Mouse (Mus musculus) brain, adult 2 months (tissue): Measurements from ENCODE around the gene Sprtn.

Experiments
- DNase-seq: peaks from one replicate; pipeline ENCODE4 v3.0.0; 2011; ENCODE audit warnings: low read depth, low spot score

Gene Sprtn

DNA sequence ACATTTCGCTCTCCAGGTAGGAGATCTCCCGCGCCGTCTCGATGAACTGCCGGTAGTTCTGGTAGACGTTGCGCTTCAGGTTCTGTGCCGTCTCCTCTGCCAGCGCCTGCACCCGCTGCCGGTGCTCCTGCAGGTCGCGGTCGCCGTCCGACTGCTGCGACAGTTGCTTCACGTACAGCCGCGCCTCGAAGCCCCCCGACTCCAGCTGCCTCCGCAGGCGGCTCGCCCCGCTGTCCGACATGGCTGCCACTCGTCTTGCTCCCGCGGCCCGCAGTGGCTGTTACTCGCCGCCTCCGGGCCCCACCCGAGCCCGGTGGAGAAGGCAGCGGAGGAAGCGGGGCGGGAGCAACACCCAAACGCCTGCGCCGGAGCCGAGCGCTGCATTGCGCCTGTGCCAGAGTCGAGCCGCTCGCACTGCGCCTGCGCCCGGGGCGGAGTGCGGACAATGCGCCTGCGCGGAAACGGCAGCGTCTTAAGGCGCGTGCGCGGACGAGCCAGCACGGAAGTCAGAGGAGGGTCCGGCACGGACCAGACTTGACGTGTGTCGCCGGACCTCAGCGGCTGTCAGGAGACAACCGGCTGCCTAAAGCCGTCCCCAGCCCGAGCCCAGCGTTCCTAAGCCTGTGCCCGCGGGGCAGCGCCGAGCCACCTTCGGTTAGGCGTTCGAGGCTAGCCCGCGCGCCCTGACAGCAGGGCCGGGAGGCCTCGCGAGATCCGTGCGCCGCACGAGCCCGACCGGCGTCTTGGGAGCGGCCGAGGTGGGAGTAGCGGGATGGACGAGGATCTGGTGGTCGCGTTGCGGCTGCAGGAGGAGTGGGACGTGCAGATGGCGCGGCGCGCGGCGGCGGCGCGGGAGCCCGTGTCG, at the start of gene Sprtn, which contains the start of gene Exoc8:
Gene Sprtn, plus strand, starts transcription at position 501 of the 865 bp plus-strand sequence.
Gene Exoc8, minus strand, starts transcription at position 320 of the 865 bp plus-strand sequence.
- DNase-seq, result peak; percentile 98

DNA sequence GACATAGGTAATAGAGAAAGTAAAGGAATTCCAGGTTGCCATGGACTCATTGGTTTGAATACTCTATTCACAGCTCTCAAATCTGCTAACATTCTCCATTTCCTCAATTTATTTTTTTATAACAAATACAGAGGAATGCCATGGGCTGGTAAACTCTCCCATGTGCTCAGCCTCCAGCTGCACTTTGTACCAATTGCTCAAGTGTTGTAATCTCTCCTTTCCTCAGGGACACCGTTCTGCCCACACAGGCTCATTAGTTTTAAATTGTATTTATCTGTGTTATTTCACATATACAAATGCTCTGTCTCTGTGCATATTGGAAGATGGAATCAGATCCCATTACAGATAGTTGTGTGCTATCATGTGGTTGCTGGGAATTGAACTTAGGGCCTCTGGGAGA, 44.2 kb upstream of the Sprtn start:
- DNase-seq, result no peak

DNA sequence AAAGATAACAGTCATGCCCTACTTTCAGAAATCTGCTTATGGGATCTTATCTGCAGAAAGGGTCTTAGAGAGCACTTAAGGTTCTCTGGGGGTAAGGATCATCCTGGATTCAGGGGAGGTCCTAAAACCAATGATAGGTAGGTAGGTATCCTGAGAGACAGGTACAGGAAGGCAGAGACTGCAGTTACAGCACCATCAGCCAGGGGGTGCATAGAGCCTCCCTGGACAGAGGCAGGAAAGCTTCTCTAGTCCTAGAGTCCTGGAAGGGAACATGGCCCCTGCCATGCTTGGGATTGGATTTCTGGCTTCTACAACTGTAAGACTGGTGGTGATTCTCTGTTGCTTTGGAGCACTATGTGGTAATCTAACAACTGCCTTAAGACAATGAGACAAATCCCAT, 38.2 kb upstream of the Sprtn start:
- DNase-seq, result peak; percentile 13

- peak; percentile 47 for DNase-seq
These were observed 37.5 kb upstream of the Sprtn start for GRCm38 (mm10) chr8:124860188-124860587.

- peak; percentile 94 for DNase-seq
These were observed 35.1 kb upstream of the Sprtn start, which contains the start of the genes Gnpat and 2810004N23Rik for GRCm38 (mm10) chr8:124862321-124863162. Gene Gnpat (plus strand): TSS chr8:124863033. Gene 2810004N23Rik (minus strand): TSS chr8:124863120.

DNA sequence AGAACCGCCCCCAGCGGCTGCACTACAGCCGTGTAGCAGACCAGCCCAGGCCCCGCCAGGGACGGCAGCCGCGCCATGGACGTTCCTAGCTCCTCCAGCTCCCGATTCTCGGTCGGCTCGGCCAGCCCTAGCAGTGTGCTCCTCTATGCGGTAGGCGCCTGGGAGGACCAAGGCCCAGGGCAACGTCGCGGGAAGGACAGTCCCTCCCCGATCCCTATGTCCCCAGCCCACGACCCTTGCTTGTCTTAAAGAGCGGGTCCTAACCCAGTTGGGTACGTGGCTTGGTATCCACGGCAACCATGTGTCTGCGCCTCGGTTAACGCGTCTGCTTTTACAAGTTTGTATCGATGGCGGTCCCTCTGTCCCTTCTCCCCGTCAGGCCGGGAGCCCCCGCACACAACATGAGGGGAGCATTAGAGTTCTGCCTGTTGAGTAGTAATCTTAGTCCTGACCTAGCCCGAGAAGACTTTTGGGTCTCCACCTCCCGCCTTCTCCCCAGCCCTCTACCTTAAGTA, 34.5 kb upstream of the Sprtn start:
- DNase-seq, result peak; percentile 51

- no peak for DNase-seq
These were observed 34.0 kb upstream of the Sprtn start for GRCm38 (mm10) chr8:124863729-124864128.

GRCm38 (mm10) chr8:124866669-124867068, 31.0 kb upstream of the Sprtn start:
- no peak for DNase-seq

DNA sequence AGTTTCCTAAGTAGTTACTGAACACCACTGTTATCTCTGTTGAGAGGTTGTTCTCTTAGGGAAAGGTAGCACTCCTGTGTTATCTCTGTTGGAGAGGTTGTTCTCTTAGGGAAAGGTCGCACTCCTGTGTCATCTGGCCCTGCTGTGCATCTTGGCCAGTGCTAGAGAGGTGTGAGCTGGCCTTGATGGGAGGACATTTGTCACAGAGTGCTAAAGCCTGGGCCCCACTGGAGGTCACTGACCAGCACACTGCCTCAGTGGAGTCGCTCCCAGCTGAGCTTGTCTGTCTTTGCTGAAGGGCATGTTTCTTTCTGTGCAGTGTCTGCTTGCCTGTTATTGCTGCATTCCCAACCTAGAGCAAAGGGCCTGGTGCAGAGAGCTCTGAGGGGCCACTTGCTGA, 30.6 kb upstream of the Sprtn start:
- DNase-seq, result no peak

DNA sequence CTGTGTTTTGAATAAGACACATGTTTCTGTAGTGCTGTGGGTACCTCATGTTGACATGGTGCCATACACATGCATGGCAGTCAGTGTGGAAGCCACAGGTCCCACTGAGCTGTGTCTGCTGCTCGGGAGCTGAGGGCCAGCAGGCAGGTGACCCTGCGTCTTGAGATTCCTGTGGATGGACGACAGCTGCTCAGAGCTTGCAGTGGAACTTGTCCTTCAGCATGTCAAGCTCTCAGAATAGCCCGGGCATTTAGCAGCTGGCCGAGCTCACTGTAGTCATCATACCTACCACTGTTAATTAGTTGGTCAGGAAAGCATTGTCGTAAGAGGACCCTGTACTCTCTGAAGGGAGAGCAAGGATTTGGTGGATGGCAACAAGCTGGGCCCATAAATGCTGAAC, 28.0 kb upstream of the Sprtn start:
- no peak for DNase-seq

DNA sequence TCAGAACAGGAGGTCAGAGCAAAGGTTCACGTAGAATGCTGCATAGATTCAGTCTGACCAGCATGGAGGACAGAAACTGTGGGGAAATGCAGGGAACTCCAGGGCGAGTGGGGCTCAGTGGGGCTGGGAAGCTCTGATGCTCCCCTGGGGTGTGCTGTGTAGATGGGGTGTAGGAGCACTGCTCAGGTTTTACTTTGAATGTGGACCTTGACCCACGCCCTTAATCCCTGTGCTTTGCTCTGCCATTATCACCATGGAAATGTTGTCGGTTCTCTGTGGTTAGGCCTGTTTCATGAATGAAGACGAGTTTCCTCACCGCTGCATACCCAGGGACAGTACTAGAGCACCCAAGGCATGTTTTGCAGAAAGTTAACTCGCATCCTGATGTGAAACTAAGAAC, 26.2 kb upstream of the Sprtn start:
- DNase-seq, result no peak

DNA sequence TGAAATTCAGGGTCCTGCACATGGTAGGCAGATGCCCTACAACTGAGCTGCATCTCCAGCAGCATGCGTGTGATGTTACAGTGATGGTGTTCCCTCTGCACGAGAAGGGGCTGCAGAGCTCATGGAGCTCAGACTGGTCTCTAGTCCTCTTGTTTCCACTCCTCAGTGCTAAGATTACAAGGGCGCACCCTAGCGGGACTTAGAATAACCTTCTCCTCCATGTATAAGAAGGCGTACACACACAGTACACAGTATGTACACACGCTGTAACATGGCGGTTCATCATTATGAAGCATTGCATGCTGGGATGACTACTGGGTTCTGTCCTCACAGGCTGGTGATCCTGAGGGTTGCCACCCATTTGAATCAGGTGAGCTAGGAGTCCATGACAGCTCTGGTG, 25.6 kb upstream of the Sprtn start:
- no peak for DNase-seq

GRCm38 (mm10) chr8:124872690-124873089, 25.0 kb upstream of the Sprtn start:
- no peak for DNase-seq

DNA sequence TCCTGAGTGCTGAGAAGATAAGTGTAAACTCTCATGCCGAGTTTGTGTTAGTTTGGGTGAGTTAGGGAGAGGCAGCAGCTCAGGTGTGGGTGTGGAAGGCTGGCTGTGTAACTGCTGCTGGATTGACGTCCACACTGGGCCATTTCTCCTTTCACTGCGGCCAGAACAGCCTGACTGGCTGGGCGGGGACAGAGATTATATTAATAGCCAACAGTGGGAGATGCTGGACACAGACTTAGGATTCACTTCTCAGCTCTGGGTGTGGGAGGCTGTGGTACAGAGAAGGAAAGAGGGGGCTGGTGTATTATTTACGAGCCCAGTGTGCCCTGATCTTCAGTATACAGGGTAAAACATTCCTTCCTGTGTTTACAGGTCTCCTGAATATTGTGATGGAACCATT, 19.5 kb upstream of the Sprtn start:
- DNase-seq, result peak; percentile 40

GRCm38 (mm10) chr8:124878946-124879526, 18.6 kb upstream of the Sprtn start:
- no peak for DNase-seq

DNA sequence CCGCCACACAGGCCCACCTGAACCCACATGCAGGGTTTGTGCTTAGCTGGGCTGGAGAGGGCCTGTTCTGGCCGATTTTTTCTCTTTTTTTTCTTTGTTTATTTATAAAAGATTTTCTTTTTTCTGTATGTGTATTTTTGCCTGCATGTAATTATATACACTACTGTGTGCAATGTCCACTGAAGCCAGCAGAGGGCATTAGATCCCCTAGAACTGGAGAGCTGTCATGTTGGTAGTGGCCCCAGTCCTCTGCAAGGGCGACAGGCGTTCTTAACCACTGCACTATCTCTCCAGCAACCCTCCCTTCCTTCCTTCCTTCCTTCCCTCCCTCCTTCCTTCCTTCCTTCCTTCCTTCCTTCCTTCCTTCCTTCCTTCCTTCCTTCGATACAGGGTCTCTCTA, 9.3 kb upstream of the Sprtn start:
- DNase-seq, result no peak

GRCm38 (mm10) chr8:124892596-124892995, 5.1 kb upstream of the Sprtn start:
- no peak for DNase-seq

- no peak for DNase-seq
These were observed 1.6 kb upstream of the Sprtn start for GRCm38 (mm10) chr8:124896010-124896631.

- DNase-seq, result peak; percentile 88
These were observed 877 bp upstream of the Sprtn start for GRCm38 (mm10) chr8:124896632-124897385.

DNA sequence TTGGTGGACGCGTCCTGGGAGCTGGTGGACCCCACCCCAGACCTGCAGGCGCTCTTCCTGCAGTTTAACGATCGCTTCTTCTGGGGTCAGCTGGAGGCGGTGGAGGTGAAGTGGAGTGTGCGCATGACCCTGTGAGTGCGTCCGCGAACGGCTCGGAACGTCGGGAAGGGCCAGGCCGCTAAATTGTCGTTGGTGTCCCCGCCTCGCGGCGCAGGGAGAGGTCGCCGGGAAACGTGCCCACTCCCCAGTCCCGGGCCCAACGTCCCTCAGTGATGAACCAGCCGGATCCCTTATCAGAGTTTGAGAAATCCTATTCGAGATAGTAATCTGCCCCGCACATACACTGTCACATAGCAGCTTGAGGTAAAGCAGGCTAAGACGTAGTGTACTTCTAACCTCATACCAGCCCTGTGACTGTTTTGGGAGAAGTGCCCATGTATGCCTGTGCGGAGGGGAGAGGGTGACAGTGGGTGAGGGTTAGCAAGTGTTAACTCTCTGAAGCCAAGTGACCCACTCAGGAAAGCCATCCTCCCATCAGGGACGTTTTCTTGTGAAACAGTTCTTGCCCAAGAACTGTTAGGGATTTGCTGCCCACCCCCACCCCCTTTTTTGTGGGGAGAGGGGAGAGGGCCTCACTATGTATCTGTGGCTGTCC, 692 bp downstream of the Sprtn start:
- no peak for DNase-seq
